Mouse (Mus musculus) embryonic fibroblast, embryonic 13.5 days (primary cell): ENCODE data around the gene Ndufb4. TPM values are rescaled to one million over a fixed set of nuclear protein-coding genes. Genes with fewer than 3 reads are reported as not detected.

Experiments
- H3K27ac ChIP-seq: 2 replicates; pipeline ENCODE4 v1.5.1; 2012; ENCODE audit warnings: low read length, control low read depth, inconsistent platforms; ENCODE audit not compliant: insufficient read depth
- H3K4me1 ChIP-seq: 2 replicates; pipeline ENCODE4 v1.6.1; 2011; ENCODE audit warnings: low read length; ENCODE audit not compliant: control insufficient read depth, insufficient read depth
- H3K4me3 ChIP-seq: 2 replicates; pipeline ENCODE4 v1.5.1; 2011; ENCODE audit warnings: mild to moderate bottlenecking, control low read depth, low read length; ENCODE audit not compliant: insufficient read depth
- CTCF ChIP-seq: IDR thresholded peaks from 2 replicates; pipeline ENCODE4 v1.5.1; 2011; ENCODE audit warnings: mild to moderate bottlenecking, control low read depth, low read length, moderate library complexity, borderline replicate concordance; ENCODE audit not compliant: insufficient read depth
- POLR2A ChIP-seq: IDR thresholded peaks from 2 replicates; pipeline ENCODE4 v1.6.1; 2011; ENCODE audit warnings: low read depth, mild to moderate bottlenecking, control low read depth, low read length, moderate library complexity
- polyA plus RNA-seq: library from polyadenylated mRNA; stranded (reverse); fragments of >200 nt; gene quantifications from 2 replicates; pipeline ENCODE4 v1.2.4, GENCODE M21; 2011; ENCODE audit warnings: low read depth; ENCODE audit not compliant: missing spikeins, insufficient read length

The Ndufb4 gene
- polyA plus RNA-seq, 1 experiment = 80.9 TPM

DNA sequence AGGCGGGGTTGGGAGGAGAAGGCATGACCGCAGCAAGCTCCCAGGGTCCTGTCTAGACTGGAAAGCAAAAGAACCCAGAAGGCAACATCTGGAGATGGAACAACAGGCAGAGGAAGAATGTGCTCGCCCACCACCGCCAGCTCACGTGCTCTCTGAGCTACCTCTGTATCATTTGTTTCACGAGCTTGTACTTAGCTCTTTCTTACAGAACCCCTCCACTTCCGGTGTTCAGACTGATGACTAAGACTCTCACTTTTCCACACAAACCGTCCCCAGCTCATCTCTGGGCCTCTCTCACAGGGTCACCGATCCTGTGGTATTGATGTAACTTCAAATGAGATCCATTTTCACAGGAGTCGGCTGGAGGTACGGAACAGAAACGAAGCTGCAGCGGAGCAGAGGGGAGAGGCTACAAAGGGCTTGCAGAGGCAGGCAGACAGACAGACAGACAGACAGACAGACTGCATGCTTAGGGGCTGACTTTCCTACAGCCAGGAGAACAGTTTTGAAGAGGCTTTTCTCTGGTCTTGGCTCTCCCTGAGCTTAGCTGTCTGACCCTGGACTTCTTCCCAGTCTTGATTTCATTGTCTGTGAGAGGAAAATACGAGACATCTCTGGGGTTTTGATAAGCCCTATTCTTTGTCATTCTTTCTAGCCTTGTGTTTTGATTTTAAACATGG is 33.2 kb upstream of the Ndufb4 start:
- Histone ChIP-seq H3K27ac (peak overlapping the region; percentile 67), H3K4me1 (peaks cover 30% of the 10 kb centered on the region), H3K4me3 (no peak overlapping the region)
- TF ChIP-seq CTCF (no peak), POLR2A (no peak)

DNA sequence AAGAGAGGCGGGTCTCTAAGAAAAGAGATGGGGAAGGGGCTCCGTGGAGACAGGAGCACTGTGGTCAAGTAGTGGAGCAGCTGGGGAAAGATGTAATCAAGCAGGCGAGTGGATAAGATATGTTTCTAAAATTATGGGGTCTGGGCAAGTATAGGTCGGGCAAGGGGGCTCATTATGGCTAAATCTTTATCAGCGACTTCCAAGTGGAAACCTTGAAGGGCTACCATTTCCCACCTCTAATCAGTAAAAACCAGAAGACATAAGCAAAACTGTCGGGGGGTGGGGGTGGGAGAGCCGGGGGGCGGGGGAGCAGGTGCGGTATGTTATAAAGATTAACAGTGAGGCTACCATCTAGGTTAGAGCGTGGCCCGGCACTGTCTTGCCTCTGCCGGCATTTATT is 32.6 kb upstream of the Ndufb4 start:
- TF ChIP-seq CTCF (no peak), POLR2A (no peak)
- Histone ChIP-seq H3K4me3 (no peak overlapping the region), H3K27ac (peak overlapping the region; percentile 67), H3K4me1 (peaks cover 32% of the 10 kb centered on the region)

DNA sequence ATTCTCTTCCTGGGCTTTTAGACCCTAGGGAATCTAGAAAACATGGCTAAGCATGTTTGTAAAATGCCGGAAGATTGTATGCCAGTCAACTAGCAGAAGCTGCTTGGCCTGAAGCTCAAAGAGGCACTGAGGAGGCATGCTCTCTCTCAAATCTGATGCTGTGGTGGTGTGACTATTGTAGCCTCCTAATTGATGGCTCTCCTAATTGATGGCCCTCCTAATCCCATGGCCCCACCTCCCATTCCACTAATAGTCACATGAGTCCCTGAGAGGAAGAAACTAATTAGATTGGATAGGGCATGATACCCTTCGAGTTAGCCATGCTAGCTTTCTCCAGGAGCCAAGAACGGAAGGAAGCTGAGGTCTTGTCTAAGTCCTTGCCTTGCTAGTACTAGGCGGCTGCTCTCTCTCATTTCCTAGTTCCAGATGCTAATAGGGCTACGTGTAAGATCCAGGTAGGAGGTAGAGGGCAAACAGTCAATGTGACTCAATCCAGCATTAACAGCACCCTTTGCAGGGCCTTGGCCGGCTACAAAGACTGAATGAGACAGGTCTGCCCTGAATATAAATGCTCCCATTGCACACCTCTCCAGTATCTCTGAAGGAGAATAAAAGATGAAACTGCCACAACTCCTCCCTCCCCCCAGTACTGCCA is 31.8 kb upstream of the Ndufb4 start:
- no peak for TF ChIP-seq CTCF
- TF ChIP-seq POLR2A = no peak
- no peak overlapping the region for H3K27ac ChIP-seq
- H3K4me3 ChIP-seq = no peak overlapping the region
- peaks cover 32% of the 10 kb centered on the region for H3K4me1 ChIP-seq

DNA sequence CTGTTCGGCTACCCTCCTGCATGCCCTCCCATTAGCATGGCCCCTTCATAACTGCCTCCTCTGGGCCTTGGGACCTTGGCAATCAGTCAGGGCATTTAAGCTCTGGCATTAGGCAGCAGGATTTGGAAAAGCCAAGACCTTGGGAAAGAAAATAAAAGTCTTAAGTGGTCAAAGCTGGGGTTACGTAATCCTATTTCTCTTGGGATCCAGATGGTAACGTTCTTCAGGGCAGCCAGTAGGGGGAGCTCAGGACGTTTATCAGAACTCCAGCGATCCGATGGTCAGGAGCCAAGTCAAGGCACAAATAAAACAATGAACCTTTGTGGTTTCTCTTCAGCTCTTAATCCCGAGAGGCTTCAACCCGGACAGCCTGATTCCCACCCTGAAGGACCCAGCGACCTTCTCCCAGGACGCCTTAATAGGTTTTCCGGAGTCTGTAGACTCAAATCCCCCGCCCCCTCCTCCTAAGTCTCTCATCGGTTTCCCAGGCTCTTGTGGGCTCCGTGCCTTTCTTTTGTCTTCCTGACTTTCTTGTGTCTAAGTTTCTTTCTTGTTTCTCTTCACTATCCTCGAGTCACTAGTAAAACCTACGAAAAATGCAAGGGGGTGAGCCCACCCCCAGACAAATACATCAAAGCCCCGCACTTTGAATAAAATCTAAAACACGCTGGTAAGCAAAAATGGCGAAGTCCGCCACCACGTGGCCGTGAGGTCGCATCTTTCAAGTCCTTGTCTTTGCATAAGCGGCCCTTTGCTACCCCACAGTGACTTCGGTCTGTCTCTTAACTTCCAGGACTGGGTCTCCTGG is 30.6 kb upstream of the Ndufb4 start:
- peaks cover 22% of the 10 kb centered on the region for H3K4me1 ChIP-seq

DNA sequence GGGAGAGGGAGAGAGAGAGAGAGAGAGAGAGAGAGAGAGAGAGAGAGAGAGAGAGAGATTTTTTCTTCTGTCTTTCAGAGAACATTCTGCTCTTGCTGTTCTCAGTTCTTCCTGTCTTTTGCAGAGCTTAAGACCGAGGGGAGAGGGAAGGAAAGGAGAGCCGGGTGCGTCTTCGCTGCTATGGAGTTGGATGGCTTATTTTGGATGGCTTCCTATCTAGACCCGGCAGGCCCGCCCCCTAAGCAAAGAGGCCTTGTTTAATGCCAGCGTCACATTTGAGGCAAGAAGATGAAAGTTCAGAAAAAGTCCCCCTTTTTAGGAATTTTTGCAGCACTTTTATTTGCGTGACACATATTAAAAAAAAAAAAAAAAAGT is 30.0 kb upstream of the Ndufb4 start:
- H3K4me3 ChIP-seq = no peak overlapping the region
- peaks cover 18% of the 10 kb centered on the region for H3K4me1 ChIP-seq
- no peak for TF ChIP-seq POLR2A
- no peak for TF ChIP-seq CTCF
- H3K27ac ChIP-seq = peak overlapping the region; percentile 30

More for the DNA sequence above, 30.6 kb upstream of the Ndufb4 start:
- TF ChIP-seq CTCF = peak; percentile 44; the same call in 1 of the 2 replicates
- peak; percentile 35; the same call in 1 of the 2 replicates for TF ChIP-seq POLR2A
- Histone ChIP-seq H3K4me3 (peak overlapping the region; percentile 19), H3K27ac (peak overlapping the region; percentile 79)

DNA sequence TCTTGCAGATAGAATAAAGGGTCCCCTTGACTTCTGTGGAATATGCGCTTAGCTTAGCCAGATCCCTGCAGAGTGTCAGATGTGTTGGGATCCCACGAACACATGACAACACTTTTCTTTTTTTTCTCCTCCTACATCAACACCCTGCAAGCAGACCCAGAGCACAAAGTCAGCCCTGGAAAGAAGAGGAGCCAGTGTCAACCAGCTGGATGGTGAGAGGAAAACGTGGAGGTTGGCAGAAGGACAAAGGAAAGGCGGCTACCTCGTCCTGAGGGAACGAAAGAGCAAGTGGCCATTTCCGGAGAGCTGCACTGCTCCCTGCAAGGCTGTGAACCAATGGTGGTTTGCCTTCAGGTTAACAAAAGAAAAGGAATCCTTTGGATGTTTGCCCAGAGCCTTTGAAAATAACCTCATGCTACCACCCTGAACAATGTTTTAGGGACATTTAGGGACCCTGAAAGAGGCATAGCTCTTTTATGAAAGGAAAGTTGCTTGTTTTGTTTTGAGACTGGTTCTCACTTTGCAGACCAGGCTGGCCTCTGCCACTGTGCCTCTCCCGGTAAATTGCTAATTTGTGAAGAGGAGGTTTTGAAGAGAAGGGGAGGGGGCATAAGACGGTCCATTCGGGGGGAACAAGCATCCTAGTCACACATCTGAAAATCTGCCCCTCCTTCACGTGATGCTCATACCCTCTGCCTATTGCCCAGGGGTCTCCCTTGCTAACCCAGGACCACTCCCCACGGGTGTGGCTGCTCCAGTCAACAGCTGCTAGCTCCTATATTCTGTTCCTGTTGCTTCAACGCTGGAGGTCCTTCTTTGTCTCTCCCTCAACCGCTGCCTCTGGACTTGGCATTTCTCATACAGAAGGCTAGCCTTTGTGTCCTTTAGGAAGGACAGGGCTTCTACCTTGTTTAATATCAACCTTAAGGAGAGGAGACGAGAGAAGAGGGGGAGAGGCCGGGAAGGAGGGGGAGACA is 29.2 kb upstream of the Ndufb4 start:
- H3K4me1 ChIP-seq = peaks cover 18% of the 10 kb centered on the region
- TF ChIP-seq CTCF = no peak
- TF ChIP-seq POLR2A = no peak
- H3K27ac ChIP-seq = peak overlapping the region; percentile 30
- H3K4me3 ChIP-seq = no peak overlapping the region

DNA sequence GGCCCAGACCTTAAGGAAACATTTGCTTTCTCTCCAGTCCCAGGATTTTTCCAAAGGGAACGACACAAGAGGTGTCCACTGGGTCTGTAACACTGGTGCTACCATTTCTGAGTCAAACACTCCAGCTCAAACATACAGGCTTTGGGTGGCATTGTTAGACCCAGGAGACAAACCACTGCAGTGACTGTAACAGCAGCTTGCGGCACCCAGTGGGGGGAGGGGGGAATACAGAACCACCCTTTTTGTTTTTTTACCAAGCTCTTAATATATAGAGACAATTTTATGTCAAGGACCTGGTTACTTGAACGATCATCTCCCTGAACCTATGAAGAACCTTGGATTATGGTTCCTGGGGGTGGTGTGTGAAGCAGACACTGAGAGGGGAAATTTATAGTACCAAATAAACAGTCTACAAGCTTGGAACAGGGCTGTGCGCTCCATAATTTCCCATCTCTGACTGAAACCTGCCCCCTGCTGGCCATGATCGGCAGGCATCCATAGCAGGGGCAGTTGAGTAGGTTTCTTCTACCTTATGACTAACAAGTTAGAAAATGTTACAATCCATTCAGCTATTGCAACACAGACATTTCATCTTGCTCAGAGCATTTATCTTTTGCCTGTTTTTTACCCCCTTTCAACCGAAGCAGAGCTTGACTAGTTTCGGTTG is 28.2 kb upstream of the Ndufb4 start:
- H3K4me1 ChIP-seq = peaks cover 16% of the 10 kb centered on the region
- TF ChIP-seq POLR2A (no peak), CTCF (peak; percentile 59; the same call in 1 of the 2 replicates)
- H3K27ac ChIP-seq = peak overlapping the region; percentile 20
- H3K4me3 ChIP-seq = no peak overlapping the region

DNA sequence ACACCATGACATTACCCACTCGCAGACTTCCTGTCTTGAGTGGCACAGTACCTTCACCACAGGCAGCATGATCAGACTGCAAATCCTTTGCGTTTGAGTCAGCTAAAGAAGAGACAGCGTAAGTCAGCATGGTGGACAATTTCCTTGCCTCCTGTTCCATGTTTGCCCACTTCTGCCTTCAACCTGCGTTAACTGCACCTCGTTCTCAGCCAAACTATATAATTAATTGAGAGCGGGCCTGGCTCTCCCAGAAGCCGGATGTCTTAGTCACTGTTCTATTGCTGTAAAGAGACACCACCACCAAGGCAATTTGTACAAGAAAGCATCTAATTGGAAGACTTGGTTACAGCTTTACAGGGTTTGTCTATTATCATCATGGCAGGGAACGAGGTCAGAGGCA is 26.6 kb upstream of the Ndufb4 start:
- no peak overlapping the region for H3K27ac ChIP-seq
- TF ChIP-seq CTCF (no peak), POLR2A (no peak)
- peaks cover 20% of the 10 kb centered on the region for H3K4me1 ChIP-seq
- H3K4me3 ChIP-seq = no peak overlapping the region
